Mouse (Mus musculus): ENCODE measurements around the gene Ints11. TPM values are rescaled to one million over a fixed set of nuclear protein-coding genes. Genes with fewer than 3 reads are reported as not detected.
A peak's percentile ranks its signal among the peaks of the same experiment; 100 is the strongest.

Gene Ints11
- polyA plus RNA-seq, 2 experiments = 22.1 to 34.6 TPM

DNA sequence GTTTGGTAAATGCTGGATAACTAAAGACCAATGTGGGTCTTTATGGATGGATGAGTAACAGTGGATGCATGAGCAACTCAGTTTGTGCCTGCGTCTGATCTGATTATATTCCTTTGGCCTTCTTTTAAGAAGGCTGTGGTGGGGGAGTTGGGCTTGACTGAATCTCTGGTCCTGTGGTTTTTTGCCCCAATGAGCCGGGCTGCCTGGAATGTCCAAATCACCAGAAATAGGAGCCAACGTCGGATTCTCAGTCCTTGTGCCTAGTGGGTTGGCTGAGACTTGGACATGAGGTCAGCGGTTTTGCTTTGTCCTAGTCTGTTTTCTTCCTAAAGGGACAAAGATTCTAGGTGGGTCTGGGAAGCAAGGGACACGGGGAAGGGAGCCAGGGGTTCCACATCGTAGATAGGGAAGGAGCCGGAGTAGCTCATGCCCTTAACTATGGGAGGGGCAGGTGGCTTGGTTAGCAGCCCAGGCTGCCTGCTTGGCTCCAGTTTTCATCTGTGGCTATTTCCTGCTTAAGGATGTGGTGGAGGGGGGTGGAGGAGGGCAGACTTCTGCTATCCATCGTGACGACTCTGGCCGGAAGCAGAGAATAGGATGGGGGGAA is 31.8 kb upstream of the Ints11 start:
- H3K4me3 ChIP-seq (ENCODE audit: insufficient read depth in 1 of 2, low read depth in 2 of 2, low read length in 2 of 2) = no peak overlapping the region
- no peak overlapping the region for H3K4me2 ChIP-seq (ENCODE audit: low read depth)
- H3K9me3 ChIP-seq (ENCODE audit: control insufficient read depth, low read length) = no peaks in the 10 kb centered on the region
- WGBS (ENCODE audit: insufficient replicate concordance) = 23% methylated on average over 11 of the region's 11 CpGs
- no peak overlapping the region for H3K27ac ChIP-seq
- TF ChIP-seq CTCF (IDR thresholded peaks at IDR 0.05; ENCODE audit: low read depth) = no peak
- TF ChIP-seq EP300 (IDR thresholded peaks at IDR 0.05; ENCODE audit: low read depth) = no peak
- peaks cover 6 to 13% of the 10 kb centered on the region in 2 experiments for H3K4me1 ChIP-seq (replicated peaks; ENCODE audit: control insufficient read depth in 2 of 2, insufficient read depth in 2 of 2, low read length in 1 of 2)
- no peak for DNase-seq (ENCODE audit: low read depth in 3 of 3, low spot score in 3 of 3)
- no peak for ATAC-seq (ENCODE audit: insufficient read depth)
- H3K27me3 ChIP-seq (ENCODE audit: control insufficient read depth, insufficient read depth, low read length) = peaks cover 2% of the 10 kb centered on the region
- peaks cover 5% of the 10 kb centered on the region; the same call in 1 of the 2 replicates for H3K36me3 ChIP-seq (replicated peaks; ENCODE audit: control insufficient read depth, insufficient read depth, low read depth)
- H3K9ac ChIP-seq (replicated peaks) = no peak overlapping the region

GRCm38 (mm10) chr4:155838187-155839153 is 30.9 kb upstream of the Ints11 start:
- DNase-seq (ENCODE audit: low read depth in 3 of 3, low spot score in 3 of 3) (no peak), ATAC-seq (ENCODE audit: insufficient read depth) (no peak)
- H3K27me3 ChIP-seq (ENCODE audit: control insufficient read depth, insufficient read depth, low read length) = peaks cover 6% of the 10 kb centered on the region
- WGBS (ENCODE audit: insufficient replicate concordance) = 45% methylated on average over 8 of the region's 8 CpGs
- H3K27ac ChIP-seq = no peak overlapping the region
- no peak overlapping the region for H3K4me3 ChIP-seq (ENCODE audit: insufficient read depth in 1 of 2, low read depth in 2 of 2, low read length in 2 of 2)
- no peaks in the 10 kb centered on the region for H3K9me3 ChIP-seq (ENCODE audit: control insufficient read depth, low read length)
- peaks cover 5 to 10% of the 10 kb centered on the region in 2 experiments for H3K4me1 ChIP-seq (replicated peaks; ENCODE audit: control insufficient read depth in 2 of 2, insufficient read depth in 2 of 2, low read length in 1 of 2)
- TF ChIP-seq EP300 (IDR thresholded peaks at IDR 0.05; ENCODE audit: low read depth) (no peak), CTCF (IDR thresholded peaks at IDR 0.05; ENCODE audit: low read depth) (no peak)
- H3K4me2 ChIP-seq (ENCODE audit: low read depth) = no peak overlapping the region
- H3K36me3 ChIP-seq (replicated peaks; ENCODE audit: control insufficient read depth, insufficient read depth, low read depth) = no peaks in the 10 kb centered on the region
- H3K9ac ChIP-seq (replicated peaks) = no peak overlapping the region

GRCm38 (mm10) chr4:155839483-155839910 is 29.8 kb upstream of the Ints11 start, which contains the start of gene Mxra8:
Gene Mxra8, plus strand, starts transcription at chr4:155839680.
- no peaks in the 10 kb centered on the region for H3K9me3 ChIP-seq (ENCODE audit: control insufficient read depth, low read length)
- peak within 1 kb of the TSS; percentile 54; the same call in 1 of the 2 replicates for H3K9ac ChIP-seq (replicated peaks)
- ATAC-seq (ENCODE audit: insufficient read depth) (peak; percentile 22), DNase-seq (ENCODE audit: low read depth in 3 of 3, low spot score in 3 of 3) (no peak)
- TF ChIP-seq CTCF (IDR thresholded peaks at IDR 0.05; ENCODE audit: low read depth) = no peak
- TF ChIP-seq EP300 (IDR thresholded peaks at IDR 0.05; ENCODE audit: low read depth) = no peak
- no peak within 1 kb of the TSS for H3K27ac ChIP-seq
- H3K4me1 ChIP-seq (replicated peaks; ENCODE audit: control insufficient read depth in 2 of 2, insufficient read depth in 2 of 2, low read length in 1 of 2) = peaks cover 3 to 10% of the 10 kb centered on the region in 2 experiments; a peak in 3 of 4 replicates
- peak within 1 kb of the TSS; percentile 84 for H3K4me2 ChIP-seq (ENCODE audit: low read depth)
- peak within 1 kb of the TSS; percentile 57 to 60 for H3K4me3 ChIP-seq (ENCODE audit: insufficient read depth in 1 of 2, low read depth in 2 of 2, low read length in 2 of 2)
- H3K36me3 ChIP-seq (replicated peaks; ENCODE audit: control insufficient read depth, insufficient read depth, low read depth) = no peaks in the 10 kb centered on the region
- peaks cover 6% of the 10 kb centered on the region for H3K27me3 ChIP-seq (ENCODE audit: control insufficient read depth, insufficient read depth, low read length)
- 22% methylated on average over 16 of the region's 16 CpGs for WGBS (ENCODE audit: insufficient replicate concordance)

DNA sequence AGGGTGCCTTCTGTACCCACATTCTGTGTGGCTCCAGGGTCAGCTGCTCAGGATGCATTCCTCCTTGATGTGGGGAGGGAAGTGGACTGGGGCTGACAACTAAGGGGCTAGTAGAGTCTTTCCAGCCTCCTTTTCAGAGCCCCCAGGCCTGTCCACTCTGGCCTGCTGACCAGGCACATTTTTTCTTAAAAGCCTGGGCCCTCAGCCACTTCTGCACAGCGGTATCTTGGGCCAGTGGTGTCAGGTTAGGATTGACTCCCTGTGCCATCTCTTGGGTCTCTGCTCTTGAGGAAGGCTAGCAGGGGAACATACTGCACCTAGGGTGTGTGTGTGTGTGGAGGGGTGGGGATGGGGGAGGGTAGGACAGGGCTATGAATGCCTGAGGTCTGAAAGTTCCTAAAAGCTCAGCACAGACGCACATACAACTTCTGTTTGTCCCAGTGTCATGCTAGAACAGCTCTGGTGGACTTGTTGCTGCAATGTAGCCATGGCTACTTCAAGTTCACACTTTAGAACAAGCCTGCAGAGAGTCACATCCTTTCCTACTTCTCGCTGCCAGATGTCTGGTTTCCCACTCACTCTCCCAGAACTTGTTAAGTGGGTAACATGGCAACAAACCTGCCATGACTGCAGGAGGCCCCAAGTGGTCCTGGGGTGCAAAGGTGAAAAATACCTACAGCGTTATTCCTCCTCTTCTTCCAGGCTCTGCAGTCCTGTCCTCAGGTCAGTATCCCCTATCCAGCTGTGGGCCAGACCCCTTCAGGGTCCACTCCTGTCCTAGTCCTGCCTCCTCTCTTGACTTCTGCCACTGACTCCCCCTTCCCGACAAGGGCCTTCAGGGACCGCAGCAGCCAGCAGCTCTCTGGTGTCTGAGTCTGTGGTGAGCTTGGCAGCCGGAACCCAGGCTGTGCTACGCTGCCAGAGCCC is 29.0 kb upstream of the Ints11 start:
- Histone ChIP-seq H3K9ac (replicated peaks) (peak overlapping the region; percentile 54), H3K4me1 (replicated peaks; ENCODE audit: control insufficient read depth in 2 of 2, insufficient read depth in 2 of 2, low read length in 1 of 2) (peaks cover 3 to 10% of the 10 kb centered on the region in 2 experiments; a peak in 3 of 4 replicates), H3K27me3 (ENCODE audit: control insufficient read depth, insufficient read depth, low read length) (peaks cover 6% of the 10 kb centered on the region), H3K36me3 (replicated peaks; ENCODE audit: control insufficient read depth, insufficient read depth, low read depth) (no peaks in the 10 kb centered on the region), H3K9me3 (ENCODE audit: control insufficient read depth, low read length) (no peaks in the 10 kb centered on the region), H3K27ac (no peak overlapping the region), H3K4me2 (ENCODE audit: low read depth) (peak overlapping the region; percentile 84), H3K4me3 (ENCODE audit: insufficient read depth in 1 of 2, low read depth in 2 of 2, low read length in 2 of 2) (peak overlapping the region; percentile 57 to 60)
- 20% methylated on average over 8 of the region's 8 CpGs for WGBS (ENCODE audit: insufficient replicate concordance)
- DNase-seq (ENCODE audit: low read depth in 3 of 3, low spot score in 3 of 3) (no peak), ATAC-seq (ENCODE audit: insufficient read depth) (no peak)
- TF ChIP-seq CTCF (IDR thresholded peaks at IDR 0.05; ENCODE audit: low read depth) = no peak
- TF ChIP-seq EP300 (IDR thresholded peaks at IDR 0.05; ENCODE audit: low read depth) = no peak

All from liver, embryonic 14.5 days (tissue).